Comparison of ENCODE assay signal across 19 mouse cellular contexts in the genomic region with DNA sequence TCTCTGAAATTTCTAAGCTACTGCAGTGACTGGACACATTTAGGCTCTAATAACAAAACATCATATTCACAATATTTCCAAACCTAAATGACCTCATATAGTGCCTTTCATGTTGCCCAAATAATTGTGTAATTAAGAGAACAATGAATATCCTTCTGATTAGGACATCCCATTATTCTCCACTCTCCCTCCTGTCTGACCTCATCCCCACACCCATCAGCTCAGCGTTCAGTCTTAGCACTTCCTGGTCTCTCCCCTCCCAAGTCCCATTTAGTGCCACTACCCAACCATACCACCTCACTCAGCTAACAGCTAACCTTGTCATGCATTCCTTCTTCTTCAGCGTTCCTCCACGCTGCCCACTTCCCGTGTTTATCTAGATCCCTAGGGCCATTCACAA.
DNase-seq lines count a peak whose midpoint lies in the region; ATAC-seq and TF ChIP-seq lines count a peak whose summit lies in the region.
"Had no signal": no experiment of that assay in that cellular context is flagged by ENCODE, and none has a peak within 500 bp of the region (broad histone marks: within the 10 kb centered on the region; RNA-seq: fewer than 3 reads in every experiment).

No protein-coding gene starts in this region.

- H3K36me3 ChIP-seq in heart, postnatal 0 days (replicated peaks; ENCODE audit: control insufficient read depth, insufficient read depth, low read length): no peaks in the 10 kb centered on the region
- H3K36me3 ChIP-seq in heart, embryonic 11.5 days (ENCODE audit: control insufficient read depth, insufficient read depth, low read length): no peaks in the 10 kb centered on the region
- no peaks in the 10 kb centered on the region for H3K36me3 ChIP-seq in lung, postnatal 0 days (ENCODE audit: insufficient read depth, low read length)
- H3K36me3 ChIP-seq in stomach, postnatal 0 days (ENCODE audit: control insufficient read depth, insufficient read depth, low read length): no peaks in the 10 kb centered on the region
- H3K36me3 ChIP-seq: embryonic facial prominence, embryonic 12.5 days; hindbrain, embryonic 13.5 days; liver, embryonic 15.5 days had no signal

- 27% methylated on average over 4 of the region's 4 CpGs for WGBS in heart, postnatal 0 days
- 28% methylated on average over 4 of the region's 4 CpGs for WGBS in heart, embryonic 11.5 days (ENCODE audit: insufficient replicate concordance)
- WGBS in lung, postnatal 0 days: 15% methylated on average over 4 of the region's 4 CpGs
- WGBS in stomach, postnatal 0 days: 57% methylated on average over 4 of the region's 4 CpGs

- DNase-seq in heart, postnatal 0 days (ENCODE audit: low spot score): no peak
- DNase-seq in lung, postnatal 0 days (ENCODE audit: low spot score): peak; percentile 62
- no peak for DNase-seq in lung, postnatal 36 days
- DNase-seq in stomach, postnatal 0 days (ENCODE audit: low spot score): no peak
- DNase-seq in cerebellum, adult 11-12 months: no peak
- DNase-seq: adrenal gland, adult 8-10 months; cerebellum, postnatal 10 days; gastrocnemius, postnatal 10 days; right cerebral cortex, postnatal 4 days; thymus, postnatal 25 days had no signal

- no peak for ATAC-seq in heart, postnatal 0 days (ENCODE audit: insufficient read depth, low read depth)
- no peak for ATAC-seq in heart, embryonic 11.5 days (replicated peaks; ENCODE audit: insufficient number of reproducible peaks, low FRiP score, low TSS enrichment)
- peak; percentile 58 for ATAC-seq in lung, postnatal 0 days
- ATAC-seq in monocyte, adult 5-6 weeks (replicated peaks; ENCODE audit: insufficient number of reproducible peaks, low FRiP score, low TSS enrichment, poor library complexity, severe bottlenecking): 0 out of 2 replicates have a peak, but pooled peaks have one; percentile 31
- ATAC-seq in stomach, postnatal 0 days (ENCODE audit: low FRiP score, low TSS enrichment): no peak
- ATAC-seq: intestine, embryonic 16.5 days; midbrain, embryonic 16.5 days; Patski had no signal

- H3K4me2 ChIP-seq in heart, postnatal 0 days (ENCODE audit: low read depth, low read length): no peak overlapping the region
- no peak overlapping the region for H3K4me2 ChIP-seq in heart, embryonic 11.5 days
- H3K4me2 ChIP-seq in lung, postnatal 0 days (replicated peaks; ENCODE audit: low read depth, low read length): no peak overlapping the region
- H3K4me2 ChIP-seq in stomach, postnatal 0 days (replicated peaks; ENCODE audit: low read depth): no peak overlapping the region
- H3K4me2 ChIP-seq: embryonic facial prominence, embryonic 12.5 days; hindbrain, embryonic 13.5 days; liver, embryonic 15.5 days had no signal

- no peak overlapping the region for H3K9ac ChIP-seq in heart, postnatal 0 days (replicated peaks; ENCODE audit: low read depth, low read length)
- no peak overlapping the region for H3K9ac ChIP-seq in heart, embryonic 11.5 days (ENCODE audit: low read depth, low read length)
- no peak overlapping the region for H3K9ac ChIP-seq in lung, postnatal 0 days (replicated peaks; ENCODE audit: low read depth)
- H3K9ac ChIP-seq in stomach, postnatal 0 days (ENCODE audit: low read length): no peak overlapping the region
- H3K9ac ChIP-seq: embryonic facial prominence, embryonic 12.5 days; hindbrain, embryonic 13.5 days; liver, embryonic 15.5 days had no signal

- peaks cover 27% of the 10 kb centered on the region for H3K4me1 ChIP-seq in heart, postnatal 0 days (ENCODE audit: control insufficient read depth, insufficient read depth)
- H3K4me1 ChIP-seq in heart, embryonic 11.5 days (ENCODE audit: control insufficient read depth, insufficient read depth, low read length): peaks cover 14% of the 10 kb centered on the region
- no peaks in the 10 kb centered on the region for H3K4me1 ChIP-seq in lung, postnatal 0 days (ENCODE audit: insufficient read depth, low read depth, low read length)
- no peaks in the 10 kb centered on the region; the same call in none of the 2 replicates for H3K4me1 ChIP-seq in stomach, postnatal 0 days (replicated peaks; ENCODE audit: control insufficient read depth, insufficient read depth)
- H3K4me1 ChIP-seq: liver, embryonic 15.5 days had no signal

- no peaks in the 10 kb centered on the region for H3K9me3 ChIP-seq in heart, postnatal 0 days (replicated peaks; ENCODE audit: control insufficient read depth, low read length)
- H3K9me3 ChIP-seq in heart, embryonic 11.5 days (replicated peaks; ENCODE audit: control insufficient read depth, low read length): no peaks in the 10 kb centered on the region
- H3K9me3 ChIP-seq in lung, postnatal 0 days (ENCODE audit: low read length): no peaks in the 10 kb centered on the region
- no peaks in the 10 kb centered on the region for H3K9me3 ChIP-seq in stomach, postnatal 0 days (ENCODE audit: control insufficient read depth, low read length)
- H3K9me3 ChIP-seq: embryonic facial prominence, embryonic 12.5 days; hindbrain, embryonic 13.5 days; liver, embryonic 15.5 days had no signal

- no peak overlapping the region for H3K4me3 ChIP-seq in heart, postnatal 0 days (ENCODE audit: low read depth, low read length)
- no peak overlapping the region for H3K4me3 ChIP-seq in heart, embryonic 11.5 days (ENCODE audit: low read depth, low read length)
- H3K4me3 ChIP-seq in lung, postnatal 0 days (ENCODE audit: low read depth, low read length): no peak overlapping the region
- H3K4me3 ChIP-seq in stomach, postnatal 0 days (ENCODE audit: low read depth, low read length): no peak overlapping the region
- H3K4me3 ChIP-seq: embryonic facial prominence, embryonic 12.5 days; erythroblast, embryonic 14.5 days; hindbrain, embryonic 13.5 days; liver, embryonic 15.5 days had no signal

- TF ChIP-seq EP300 in heart, postnatal 0 days (IDR thresholded peaks at IDR 0.05; ENCODE audit: low read depth): no peak
- no peak; the same call in none of the 2 replicates for TF ChIP-seq EP300 in lung, postnatal 0 days (IDR thresholded peaks at IDR 0.05)
- TF ChIP-seq EP300 in stomach, postnatal 0 days (optimal IDR thresholded peaks at IDR 0.05): no peak

- H3K27ac ChIP-seq in heart, postnatal 0 days (ENCODE audit: low read depth): peak overlapping the region; percentile 63
- H3K27ac ChIP-seq in heart, embryonic 11.5 days (ENCODE audit: low read depth, low read length): no peak overlapping the region
- no peak overlapping the region for H3K27ac ChIP-seq in lung, postnatal 0 days (ENCODE audit: low read length)
- peak overlapping the region; percentile 36; the same call in 1 of the 2 replicates for H3K27ac ChIP-seq in stomach, postnatal 0 days (replicated peaks)
- H3K27ac ChIP-seq: embryonic facial prominence, embryonic 12.5 days; hindbrain, embryonic 13.5 days; liver, embryonic 15.5 days had no signal

- no peaks in the 10 kb centered on the region for H3K27me3 ChIP-seq in heart, postnatal 0 days (ENCODE audit: control insufficient read depth, insufficient read depth, low read length)
- no peaks in the 10 kb centered on the region for H3K27me3 ChIP-seq in heart, embryonic 11.5 days (ENCODE audit: control insufficient read depth, insufficient read depth, low read length)
- no peaks in the 10 kb centered on the region for H3K27me3 ChIP-seq in lung, postnatal 0 days (replicated peaks; ENCODE audit: insufficient read depth, low read length)
- no peaks in the 10 kb centered on the region for H3K27me3 ChIP-seq in stomach, postnatal 0 days (ENCODE audit: control insufficient read depth, insufficient read depth, low read length)
- H3K27me3 ChIP-seq: embryonic facial prominence, embryonic 12.5 days; hindbrain, embryonic 13.5 days; liver, embryonic 15.5 days; Patski had no signal

- TF ChIP-seq CTCF in heart, postnatal 0 days (IDR thresholded peaks at IDR 0.05; ENCODE audit: low read depth): no peak
- TF ChIP-seq CTCF in lung, postnatal 0 days (IDR thresholded peaks at IDR 0.05): no peak
- TF ChIP-seq CTCF in stomach, postnatal 0 days (IDR thresholded peaks at IDR 0.05; ENCODE audit: low read depth): no peak

Comparison
In these comparisons a context has a peak if more than half of its experiments do, and no peak if none do; other contexts are left out.
1. H3K27ac ChIP-seq: peak in heart, postnatal 0 days (single experiment) and stomach, postnatal 0 days (single experiment); none in heart, embryonic 11.5 days (single experiment) and lung, postnatal 0 days (single experiment).
2. ATAC-seq: peak in lung, postnatal 0 days (single experiment) and monocyte, adult 5-6 weeks (single experiment); none in heart, postnatal 0 days (single experiment), heart, embryonic 11.5 days (single experiment) and stomach, postnatal 0 days (single experiment).